Mouse (Mus musculus) forebrain, embryonic 14.5 days (tissue): ENCODE measurements at regions not wholly inside any gene's neighbourhood (a gene's known extent, or its start where the extent isn't known, plus 50 kb on each side); places are given as distances from the start of the nearest gene placed in this dataset.
A peak's percentile ranks its signal among the peaks of the same experiment; 100 is the strongest.

Experiments used
- ATAC-seq: fragments of 200-750 bp; cut with Nextera tagmentation; 2 replicates; pipeline ENCODE4 v1.8.0; 2017; ENCODE audit warnings: mild to moderate bottlenecking, moderate library complexity
- DNase-seq: peaks from one replicate; pipeline ENCODE4 v3.0.0-alpha.2; 2015; ENCODE audit warnings: low spot score
- H3K27ac ChIP-seq: fragments of 300-500 bp; sonication (generic); 2 replicates; pipeline ENCODE4 v1.5.1; 2014; ENCODE audit warnings: low read depth, mild to moderate bottlenecking, control low read depth, low read length, moderate library complexity
- H3K27me3 ChIP-seq: fragments of 300-500 bp; sonication (generic); replicated peaks from 2 replicates; pipeline ENCODE4 v1.6.1; 2014; ENCODE audit warnings: low read length, control low read depth, mixed read lengths; ENCODE audit not compliant: control insufficient read depth, insufficient read depth
- H3K36me3 ChIP-seq: fragments of 300-500 bp; sonication (generic); 2 replicates; pipeline ENCODE4 v1.6.1; 2014; ENCODE audit warnings: low read length, control low read depth; ENCODE audit not compliant: control insufficient read depth, insufficient read depth
- H3K4me1 ChIP-seq: fragments of 300-500 bp; sonication (generic); 2 replicates; pipeline ENCODE4 v1.6.1; 2014; ENCODE audit warnings: antibody characterized with exemption, low read length, control low read depth; ENCODE audit not compliant: control insufficient read depth, insufficient read depth
- H3K4me2 ChIP-seq: fragments of 300-500 bp; sonication (generic); 2 replicates; pipeline ENCODE4 v1.6.1; 2014; ENCODE audit warnings: mild to moderate bottlenecking, control low read depth, low read length
- H3K4me3 ChIP-seq: fragments of 300-500 bp; sonication (generic); 2 replicates; pipeline ENCODE4 v1.5.1; 2014; ENCODE audit warnings: low read depth, low read length, control low read depth
- H3K9ac ChIP-seq: fragments of 300-500 bp; sonication (generic); 2 replicates; pipeline ENCODE4 v1.6.1; 2014; ENCODE audit warnings: mild to moderate bottlenecking, low read length, control low read depth, moderate library complexity
- H3K9me3 ChIP-seq: fragments of 300-500 bp; sonication (generic); replicated peaks from 2 replicates; pipeline ENCODE4 v1.6.1; 2016; ENCODE audit warnings: low read length, control low read depth, mixed read lengths; ENCODE audit not compliant: control insufficient read depth
- WGBS: fragments of 180-500 bp; shearing (Covaris S2); extraction: QIAGEN DNeasy Blood & Tissue Kit; methylation state at CpG from one replicate; pipeline ENCODE4 v1.1.7; 2014; 5-methylcytosine and 5-hydroxymethylcytosine counted together

GRCm38 (mm10) chr6:148719062-148719461, 112.2 kb downstream of the Ipo8 start:
- DNase-seq (no peak), ATAC-seq (no peak)
- H3K4me3 ChIP-seq, result no peak overlapping the region
- H3K27me3 ChIP-seq, result no peaks in the 10 kb centered on the region
- no peak overlapping the region for H3K4me2 ChIP-seq
- H3K9me3 ChIP-seq, result no peaks in the 10 kb centered on the region
- no peaks in the 10 kb centered on the region for H3K4me1 ChIP-seq
- no peaks in the 10 kb centered on the region for H3K36me3 ChIP-seq
- no peak overlapping the region for H3K9ac ChIP-seq
- H3K27ac ChIP-seq, result no peak overlapping the region

DNA sequence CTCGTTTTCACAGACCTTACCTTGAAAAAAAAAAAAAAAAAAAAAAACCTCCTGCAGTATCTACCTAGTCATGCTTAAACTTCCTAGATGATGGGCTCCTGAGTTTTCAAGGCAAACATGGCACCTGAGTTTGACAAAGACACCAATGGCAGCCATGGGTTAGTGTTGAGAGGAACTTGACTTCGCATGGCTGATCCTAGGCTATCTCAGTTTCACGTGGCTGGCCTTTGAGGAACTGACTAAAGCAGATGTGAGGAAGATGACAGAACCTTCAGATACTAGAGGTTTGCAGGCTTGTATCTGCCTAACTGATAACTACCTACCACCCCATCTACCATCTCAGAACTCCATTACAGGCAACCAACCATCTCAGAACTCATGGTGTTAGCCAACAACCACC, 120.9 kb downstream of the Ipo8 start:
- no peak overlapping the region for H3K4me2 ChIP-seq
- DNase-seq (no peak), ATAC-seq (no peak)
- no peaks in the 10 kb centered on the region for H3K27me3 ChIP-seq
- no peak overlapping the region for H3K27ac ChIP-seq
- H3K4me1 ChIP-seq, result no peaks in the 10 kb centered on the region
- WGBS, result 88% methylated on average over 3 of the region's 3 CpGs
- H3K9ac ChIP-seq, result no peak overlapping the region
- H3K36me3 ChIP-seq, result no peaks in the 10 kb centered on the region
- H3K9me3 ChIP-seq, result no peaks in the 10 kb centered on the region
- no peak overlapping the region for H3K4me3 ChIP-seq

DNA sequence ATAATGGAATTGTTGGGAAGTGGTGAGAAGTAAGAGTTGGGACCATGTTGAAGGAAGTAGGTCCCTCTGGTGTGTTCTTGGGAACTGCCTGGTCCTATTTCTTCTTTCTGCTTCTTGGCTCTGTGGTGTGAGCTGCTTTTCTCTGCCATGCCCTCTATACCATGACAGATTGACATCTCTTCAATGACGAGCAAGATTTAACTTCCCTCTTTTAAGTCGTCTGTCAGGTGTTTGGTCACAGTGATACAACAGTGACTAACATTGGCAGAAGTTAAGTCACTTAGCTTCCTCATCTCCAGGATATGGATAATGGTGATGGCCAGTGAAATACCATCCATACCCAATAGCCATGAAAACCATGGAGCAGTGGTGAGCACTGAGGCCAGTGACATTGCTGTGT, 122.9 kb downstream of the Ipo8 start:
- Histone ChIP-seq H3K4me1 (no peaks in the 10 kb centered on the region), H3K27ac (no peak overlapping the region), H3K9me3 (no peaks in the 10 kb centered on the region), H3K4me3 (no peak overlapping the region), H3K4me2 (no peak overlapping the region), H3K9ac (no peak overlapping the region), H3K36me3 (no peaks in the 10 kb centered on the region), H3K27me3 (no peaks in the 10 kb centered on the region)
- no peak for DNase-seq
- ATAC-seq, result no peak
- WGBS, result 95% methylated on average over 2 of the region's 2 CpGs

GRCm38 (mm10) chr6:148705711-148706110, 125.6 kb downstream of the Ipo8 start:
- no peaks in the 10 kb centered on the region for H3K36me3 ChIP-seq
- ATAC-seq, result no peak
- H3K9ac ChIP-seq, result no peak overlapping the region
- H3K4me3 ChIP-seq, result no peak overlapping the region
- H3K27me3 ChIP-seq, result no peaks in the 10 kb centered on the region
- 37% methylated on average over 2 of the region's 2 CpGs for WGBS
- H3K9me3 ChIP-seq, result no peaks in the 10 kb centered on the region
- H3K4me1 ChIP-seq, result no peaks in the 10 kb centered on the region
- DNase-seq, result peak; percentile 53
- H3K27ac ChIP-seq, result no peak overlapping the region
- no peak overlapping the region for H3K4me2 ChIP-seq

- DNase-seq (no peak), ATAC-seq (no peak)
- no peaks in the 10 kb centered on the region for H3K9me3 ChIP-seq
- H3K36me3 ChIP-seq, result no peaks in the 10 kb centered on the region
- H3K4me1 ChIP-seq, result no peaks in the 10 kb centered on the region
- H3K27ac ChIP-seq, result no peak overlapping the region
- H3K27me3 ChIP-seq, result no peaks in the 10 kb centered on the region
- no peak overlapping the region for H3K4me2 ChIP-seq
- H3K9ac ChIP-seq, result no peak overlapping the region
- 37% methylated on average over 4 of the region's 4 CpGs for WGBS
- H3K4me3 ChIP-seq, result no peak overlapping the region
These were observed 137.9 kb downstream of the Ipo8 start for GRCm38 (mm10) chr6:148693329-148693728.

GRCm38 (mm10) chr6:148687770-148688169, 143.5 kb downstream of the Ipo8 start:
- Histone ChIP-seq H3K4me3 (no peak overlapping the region), H3K4me2 (no peak overlapping the region), H3K9me3 (no peaks in the 10 kb centered on the region), H3K9ac (no peak overlapping the region), H3K27me3 (no peaks in the 10 kb centered on the region), H3K4me1 (no peaks in the 10 kb centered on the region), H3K27ac (no peak overlapping the region), H3K36me3 (no peaks in the 10 kb centered on the region)
- DNase-seq (peak; percentile 77), ATAC-seq (peak; percentile 81)
- 48% methylated on average over 2 of the region's 4 CpGs for WGBS

- WGBS, result 96% methylated on average over 2 of the region's 2 CpGs
- no peak overlapping the region for H3K4me2 ChIP-seq
- ATAC-seq (no peak), DNase-seq (no peak)
- H3K9me3 ChIP-seq, result no peaks in the 10 kb centered on the region
- no peak overlapping the region for H3K4me3 ChIP-seq
- H3K27ac ChIP-seq, result no peak overlapping the region
- no peaks in the 10 kb centered on the region for H3K27me3 ChIP-seq
- H3K36me3 ChIP-seq, result no peaks in the 10 kb centered on the region
- no peaks in the 10 kb centered on the region for H3K4me1 ChIP-seq
- no peak overlapping the region for H3K9ac ChIP-seq
These were observed 171.1 kb downstream of the Ipo8 start for GRCm38 (mm10) chr6:148660152-148660551.

GRCm38 (mm10) chr6:148653216-148653615, 178.1 kb downstream of the Ipo8 start:
- DNase-seq (no peak), ATAC-seq (no peak)
- Histone ChIP-seq H3K27me3 (no peaks in the 10 kb centered on the region), H3K27ac (no peak overlapping the region), H3K36me3 (no peaks in the 10 kb centered on the region), H3K4me1 (no peaks in the 10 kb centered on the region), H3K9me3 (no peaks in the 10 kb centered on the region), H3K9ac (no peak overlapping the region), H3K4me2 (no peak overlapping the region), H3K4me3 (no peak overlapping the region)
- WGBS, result 45% methylated on average over 3 of the region's 3 CpGs

- Histone ChIP-seq H3K4me1 (no peaks in the 10 kb centered on the region), H3K9me3 (no peaks in the 10 kb centered on the region), H3K27me3 (no peaks in the 10 kb centered on the region), H3K36me3 (no peaks in the 10 kb centered on the region), H3K27ac (no peak overlapping the region), H3K4me3 (no peak overlapping the region), H3K9ac (no peak overlapping the region), H3K4me2 (no peak overlapping the region)
- DNase-seq, result peak; percentile 30
- ATAC-seq, result no peak
- 61% methylated on average over 4 of the region's 4 CpGs for WGBS
These were observed 178.8 kb downstream of the Ipo8 start for GRCm38 (mm10) chr6:148652434-148652833.
